Mouse (Mus musculus) left cerebral cortex, postnatal 14 days (tissue): ENCODE data around the gene Olfr116. TPM values are rescaled to one million over a fixed set of nuclear protein-coding genes. Genes with fewer than 3 reads are reported as not detected.

Experiments used
- DNase-seq, 2 experiments: peaks; one replicate each; pipeline ENCODE4 v3.0.0; 2021 to 2022; ENCODE audit warnings: low spot score in 2 of 2, mixed read lengths in 1 of 2
- intact Hi-C: fragments of 180-260 bp; cut with DNase I; formaldehyde crosslinking; loops from one replicate; pipeline ENCODE4 v1.15.1; 2025
- long read RNA-seq, 2 experiments: library from polyadenylated mRNA; stranded (forward); transcript quantifications; one replicate each; pipeline ENCODE4 v2.0.0; 2021
- total RNA-seq, 2 experiments: library from RNA; stranded (reverse); gene quantifications; 2 replicates each; pipeline ENCODE4 v1.2.3; 2021

The Olfr116 gene
- total RNA-seq = not detected
- long read RNA-seq, experiment 1 = 0 reads
- long read RNA-seq, experiment 2 = 0 reads

DNA sequence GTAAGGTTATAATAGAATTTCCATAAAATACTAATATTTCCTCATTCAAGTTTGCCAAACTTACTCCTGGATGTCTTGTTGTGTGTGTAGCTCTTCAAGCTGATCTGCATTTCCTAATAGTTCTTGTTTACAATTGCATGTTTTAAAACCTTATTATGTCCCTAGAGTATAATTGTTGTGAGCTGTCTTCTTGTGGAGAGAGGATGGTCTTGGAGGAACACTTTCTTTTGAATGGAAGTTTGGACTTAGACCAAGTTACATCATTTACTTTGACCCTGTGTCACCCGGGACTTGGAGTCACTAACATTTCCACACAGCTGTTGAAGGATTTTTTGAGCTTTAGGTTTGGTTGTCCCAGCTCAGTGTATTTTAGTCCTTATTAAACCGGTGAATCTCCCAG is at the start of gene Olfr116, which contains the start of gene Olfr115:
Gene Olfr116 (minus strand): TSS at position 191 of the 400 bp plus-strand sequence.
Gene Olfr115 (minus strand): TSS at position 101 of the 400 bp plus-strand sequence.
- intact Hi-C loops = no loop called here
- no peak for DNase-seq

DNA sequence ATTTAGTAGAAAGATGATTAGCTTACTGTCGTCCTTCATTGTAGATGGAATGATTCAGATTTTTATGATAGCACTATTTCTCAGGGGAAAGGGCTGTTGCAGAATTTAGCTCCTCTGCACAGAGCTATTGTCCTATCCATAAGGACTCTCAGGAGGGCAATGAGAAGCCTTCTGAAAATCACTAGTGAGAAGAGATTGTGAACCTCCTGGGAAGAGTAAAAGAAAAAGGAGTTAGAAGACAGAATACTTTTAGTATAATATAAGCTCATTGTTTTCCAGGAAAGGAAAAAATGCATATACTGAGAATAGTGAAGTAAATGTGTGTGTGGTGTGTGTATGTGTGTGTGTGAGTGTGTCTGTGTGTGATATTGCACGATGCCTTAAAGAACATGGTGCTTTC is 39.7 kb upstream of the Olfr116 start, which contains the start of gene Olfr118:
Gene Olfr118 (plus strand): TSS at position 301 of the 400 bp plus-strand sequence.
- intact Hi-C loops = no loop called here
- DNase-seq = no peak

DNA sequence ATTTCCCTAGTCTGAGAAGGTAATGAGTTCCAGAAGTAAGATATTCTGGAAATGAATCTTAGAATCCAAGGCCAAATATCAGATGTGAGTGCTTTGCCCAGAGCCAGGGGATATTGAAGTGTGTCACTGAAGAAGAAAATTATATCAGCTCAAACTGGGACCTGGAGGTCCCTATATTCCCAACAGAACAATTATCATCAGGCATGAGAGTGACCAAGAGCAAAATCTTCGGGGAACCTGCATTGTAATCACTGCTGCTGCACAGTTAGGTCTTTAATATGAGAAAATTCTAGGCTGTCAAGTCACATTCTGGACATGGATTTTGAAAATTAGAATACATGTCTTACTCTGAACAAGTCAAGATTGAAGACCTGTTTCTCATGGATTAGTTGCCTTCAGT is 36.7 kb upstream of the Olfr116 start, which contains the start of gene Olfr117:
Gene Olfr117 (minus strand): TSS at position 101 of the 400 bp plus-strand sequence.
- intact Hi-C loops = no loop called here
- DNase-seq = no peak

DNA sequence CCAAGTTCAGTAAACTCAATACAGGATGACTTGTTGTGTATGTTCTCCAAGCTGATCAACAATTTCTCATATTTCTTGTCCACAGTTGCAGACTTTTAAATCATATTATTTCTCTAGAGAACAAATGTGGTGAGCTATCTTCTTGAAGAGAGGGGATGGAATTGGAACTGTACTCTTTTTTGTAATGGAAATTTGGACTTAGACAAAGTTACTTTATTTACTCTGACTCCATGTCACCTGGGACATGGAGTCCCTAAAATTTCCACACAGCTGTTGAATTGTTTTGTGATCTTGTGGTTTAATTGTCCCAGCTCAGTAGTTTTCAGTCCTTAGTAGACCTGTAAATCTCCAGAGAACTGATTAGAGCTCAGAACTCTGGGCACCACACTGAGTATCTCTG is 34.4 kb downstream of the Olfr116 start, which contains the start of gene Olfr114:
Gene Olfr114 (minus strand): TSS at position 101 of the 400 bp plus-strand sequence.
- intact Hi-C loops = no loop called here
- no peak for DNase-seq

DNA sequence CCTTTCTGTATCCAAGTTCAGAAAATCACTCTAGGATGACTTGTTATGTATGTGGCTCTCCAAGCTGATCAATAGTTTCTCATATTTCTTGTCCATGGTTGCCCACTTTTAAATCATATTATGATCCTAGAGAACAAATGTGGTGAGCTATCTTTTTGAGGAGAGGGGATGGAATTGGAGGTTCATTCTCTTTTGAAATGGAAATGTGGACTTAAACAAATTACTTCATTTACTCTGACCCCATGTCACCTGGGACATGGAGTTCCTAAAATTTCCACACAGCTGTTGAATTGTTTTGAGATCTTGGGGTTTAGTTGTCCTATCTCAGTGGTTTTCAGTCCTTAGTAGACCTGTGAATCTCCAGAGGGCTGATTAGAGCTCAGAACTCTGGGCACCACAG is 49.4 kb downstream of the Olfr116 start, which contains the start of gene Olfr113:
Gene Olfr113 (minus strand): TSS at position 101 of the 400 bp plus-strand sequence.
- no peak for DNase-seq
- intact Hi-C loops = no loop called here

Other genes with a start within 250 kb of the Olfr116 start
- gene Olfr105-ps, start 248.2 kb downstream of the Olfr116 start, total RNA-seq = not detected
- not detected for gene Olfr106-ps, start 236.8 kb downstream of the Olfr116 start, total RNA-seq
- not detected for gene Olfr107, start 228.0 kb downstream of the Olfr116 start, total RNA-seq
- gene Olfr108, start 181.7 kb downstream of the Olfr116 start, total RNA-seq = not detected
- not detected for gene Olfr109, start 168.3 kb downstream of the Olfr116 start, total RNA-seq
- not detected for gene H2-M2, start 143.6 kb downstream of the Olfr116 start, total RNA-seq
- not detected for gene Olfr110, start 134.7 kb downstream of the Olfr116 start, total RNA-seq
- gene Olfr111, start 119.2 kb downstream of the Olfr116 start, total RNA-seq = not detected
- not detected for gene Olfr112, start 57.7 kb downstream of the Olfr116 start, total RNA-seq
- gene Olfr113, start 49.5 kb downstream of the Olfr116 start, total RNA-seq = not detected
- gene Olfr114, start 34.5 kb downstream of the Olfr116 start, total RNA-seq = not detected
- gene Olfr115, start 90 bp downstream of the Olfr116 start, total RNA-seq = not detected
- not detected for gene Olfr117, start 36.6 kb upstream of the Olfr116 start, total RNA-seq
- not detected for gene Olfr118, start 39.8 kb upstream of the Olfr116 start, total RNA-seq
- not detected for gene Olfr119, start 69.4 kb upstream of the Olfr116 start, total RNA-seq
- gene Olfr120, start 94.6 kb upstream of the Olfr116 start, total RNA-seq = not detected
- gene Olfr121, start 121.7 kb upstream of the Olfr116 start, total RNA-seq = not detected
- not detected for gene Olfr122, start 141.4 kb upstream of the Olfr116 start, total RNA-seq
- not detected for gene Olfr123, start 166.3 kb upstream of the Olfr116 start, total RNA-seq
- not detected for gene Olfr124, start 172.7 kb upstream of the Olfr116 start, total RNA-seq
- not detected for gene Olfr125, start 205.8 kb upstream of the Olfr116 start, total RNA-seq
- gene Olfr126, start 220.3 kb upstream of the Olfr116 start, total RNA-seq = not detected